Mouse (Mus musculus): ENCODE measurements at regions not wholly inside any gene's neighbourhood (a gene's known extent, or its start where the extent isn't known, plus 50 kb on each side); places are given as distances from the start of the nearest gene placed in this dataset.

DNA sequence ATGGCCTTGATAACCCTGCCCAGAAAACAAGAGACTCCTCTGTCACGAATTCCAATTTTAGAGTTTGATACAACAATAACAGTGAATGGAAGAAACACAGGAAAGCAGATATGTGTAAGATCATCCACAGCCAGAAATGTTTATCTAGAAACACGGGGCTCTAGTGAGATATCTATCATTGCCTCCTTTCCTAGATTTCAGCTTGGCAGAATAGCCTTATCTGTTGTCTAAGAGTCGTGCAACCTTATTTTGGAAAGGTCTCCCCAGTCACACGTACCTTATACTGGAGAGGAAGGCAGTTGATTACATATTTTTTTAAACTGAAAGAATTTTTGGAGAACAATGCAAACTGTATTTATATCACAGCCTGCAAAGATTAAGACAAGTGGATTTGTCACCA is 61.6 kb downstream of the Gm10295 start:
- no peaks in the 10 kb centered on the region for H3K79me2 ChIP-seq (ENCODE audit: control insufficient read depth, insufficient read depth)
- TF ChIP-seq POLR2A (IDR thresholded peaks at IDR 0.05; ENCODE audit: insufficient read length, low read depth) (no peak), MAX (IDR thresholded peaks at IDR 0.05; ENCODE audit: low read depth) (no peak), MYOD1 (IDR thresholded peaks at IDR 0.05; ENCODE audit: control insufficient read depth in 1 of 3, insufficient read length in 2 of 3, low read depth in 2 of 3) (no peak), REST (IDR thresholded peaks at IDR 0.05; ENCODE audit: insufficient read depth, insufficient read length) (no peak), POLR2AphosphoS2 (IDR thresholded peaks at IDR 0.05; ENCODE audit: insufficient read length, low read depth) (no peak), TCF3 (IDR thresholded peaks at IDR 0.05; ENCODE audit: insufficient read length, low read depth) (no peak), SRF (IDR thresholded peaks at IDR 0.05; ENCODE audit: control insufficient read depth, insufficient read length, low read depth) (no peak)
- no peak overlapping the region for H3K4me3 ChIP-seq
- no peaks in the 10 kb centered on the region for H3K27me3 ChIP-seq (ENCODE audit: control insufficient read depth, insufficient read depth, insufficient read length)
- no peaks in the 10 kb centered on the region for H3K36me3 ChIP-seq (ENCODE audit: control insufficient read depth, insufficient read depth)
- H3K4me2 ChIP-seq (ENCODE audit: low read depth): no peak overlapping the region
- H3ac ChIP-seq (ENCODE audit: control insufficient read depth, insufficient read length): no peak overlapping the region

DNA sequence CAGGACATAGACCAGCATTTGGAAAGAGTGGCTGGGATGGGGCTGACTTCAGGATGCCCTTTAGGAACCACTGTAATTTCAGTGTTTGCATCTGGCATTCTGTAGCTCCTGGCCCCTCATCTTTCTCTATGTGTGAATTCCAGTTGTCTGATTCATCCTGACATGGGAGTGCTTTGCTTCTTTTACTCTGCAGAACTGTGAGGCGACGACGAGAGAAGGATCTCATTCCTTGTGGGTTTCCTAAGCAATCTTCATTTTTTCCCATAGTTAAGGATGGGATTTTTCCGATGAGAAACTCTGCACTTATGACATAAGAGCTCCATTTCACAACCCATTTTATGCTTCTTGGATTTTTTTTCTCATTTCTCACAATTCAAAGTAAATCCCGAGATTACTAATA is 62.0 kb downstream of the Gm10295 start:
- no peak overlapping the region for H3ac ChIP-seq (ENCODE audit: control insufficient read depth, insufficient read length)
- H3K27me3 ChIP-seq (ENCODE audit: control insufficient read depth, insufficient read depth, insufficient read length): no peaks in the 10 kb centered on the region
- no peaks in the 10 kb centered on the region for H3K79me2 ChIP-seq (ENCODE audit: control insufficient read depth, insufficient read depth)
- TF ChIP-seq SRF (IDR thresholded peaks at IDR 0.05; ENCODE audit: control insufficient read depth, insufficient read length, low read depth) (no peak), MAX (IDR thresholded peaks at IDR 0.05; ENCODE audit: low read depth) (no peak), MYOD1 (IDR thresholded peaks at IDR 0.05; ENCODE audit: control insufficient read depth in 1 of 3, insufficient read length in 2 of 3, low read depth in 2 of 3) (no peak), POLR2A (IDR thresholded peaks at IDR 0.05; ENCODE audit: insufficient read length, low read depth) (no peak), REST (IDR thresholded peaks at IDR 0.05; ENCODE audit: insufficient read depth, insufficient read length) (no peak), E2F4 (IDR thresholded peaks at IDR 0.05; ENCODE audit: insufficient read depth) (no peak), TCF3 (IDR thresholded peaks at IDR 0.05; ENCODE audit: insufficient read length, low read depth) (no peak), TCF12 (IDR thresholded peaks at IDR 0.05; ENCODE audit: insufficient read depth, poor library complexity, severe bottlenecking) (no peak), USF1 (IDR thresholded peaks at IDR 0.05; ENCODE audit: low read depth) (no peak), POLR2AphosphoS2 (IDR thresholded peaks at IDR 0.05; ENCODE audit: insufficient read length, low read depth) (no peak), MYOG (IDR thresholded peaks at IDR 0.05; ENCODE audit: control insufficient read depth in 1 of 3, insufficient read depth in 1 of 3, insufficient read length in 2 of 3, low read depth in 2 of 3) (no peak), CEBPB (IDR thresholded peaks at IDR 0.05; ENCODE audit: insufficient read depth, poor library complexity, severe bottlenecking) (no peak)
- no peak overlapping the region for H3K4me3 ChIP-seq
- H3K36me3 ChIP-seq (ENCODE audit: control insufficient read depth, insufficient read depth): no peaks in the 10 kb centered on the region
- no peak overlapping the region for H3K4me2 ChIP-seq (ENCODE audit: low read depth)

DNA sequence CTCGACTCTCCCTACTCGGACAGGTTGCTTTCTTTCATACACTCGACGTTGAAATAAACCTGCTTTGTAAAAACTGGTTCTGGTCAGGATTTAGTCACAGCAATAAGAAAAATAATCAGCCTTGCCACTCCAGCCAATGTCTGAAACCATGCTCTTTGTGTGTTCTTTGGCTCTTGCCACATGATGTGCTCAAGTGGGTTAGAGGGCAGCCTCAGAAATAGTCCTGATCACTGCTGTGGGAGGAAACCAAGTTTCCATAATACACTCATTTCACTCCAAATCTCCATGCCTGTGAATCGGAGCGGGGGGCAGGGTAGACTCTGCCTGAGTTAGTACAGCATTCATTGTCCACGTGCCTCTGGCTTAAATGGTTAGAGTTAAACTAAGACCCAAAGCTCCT is 63.8 kb downstream of the Gm10295 start:
- Histone ChIP-seq H3K79me2 (ENCODE audit: control insufficient read depth, insufficient read depth) (no peaks in the 10 kb centered on the region), H3K36me3 (ENCODE audit: control insufficient read depth, insufficient read depth) (no peaks in the 10 kb centered on the region), H3K4me3 (no peak overlapping the region), H3K4me2 (ENCODE audit: low read depth) (no peak overlapping the region), H3ac (ENCODE audit: control insufficient read depth, insufficient read length) (no peak overlapping the region), H3K27me3 (ENCODE audit: control insufficient read depth, insufficient read depth, insufficient read length) (no peaks in the 10 kb centered on the region)
- no peak for TF ChIP-seq MAX (IDR thresholded peaks at IDR 0.05; ENCODE audit: low read depth)
- TF ChIP-seq POLR2AphosphoS2 (IDR thresholded peaks at IDR 0.05; ENCODE audit: insufficient read length, low read depth): no peak
- no peak for TF ChIP-seq USF1 (IDR thresholded peaks at IDR 0.05; ENCODE audit: low read depth)
- no peak for TF ChIP-seq TCF3 (IDR thresholded peaks at IDR 0.05; ENCODE audit: insufficient read length, low read depth)
- no peak for TF ChIP-seq TCF12 (IDR thresholded peaks at IDR 0.05; ENCODE audit: insufficient read depth, poor library complexity, severe bottlenecking)
- no peak for TF ChIP-seq POLR2A (IDR thresholded peaks at IDR 0.05; ENCODE audit: insufficient read length, low read depth)
- TF ChIP-seq SRF (IDR thresholded peaks at IDR 0.05; ENCODE audit: control insufficient read depth, insufficient read length, low read depth): no peak
- no peak for TF ChIP-seq REST (IDR thresholded peaks at IDR 0.05; ENCODE audit: insufficient read depth, insufficient read length)
- TF ChIP-seq CEBPB (IDR thresholded peaks at IDR 0.05; ENCODE audit: insufficient read depth, poor library complexity, severe bottlenecking): no peak

DNA sequence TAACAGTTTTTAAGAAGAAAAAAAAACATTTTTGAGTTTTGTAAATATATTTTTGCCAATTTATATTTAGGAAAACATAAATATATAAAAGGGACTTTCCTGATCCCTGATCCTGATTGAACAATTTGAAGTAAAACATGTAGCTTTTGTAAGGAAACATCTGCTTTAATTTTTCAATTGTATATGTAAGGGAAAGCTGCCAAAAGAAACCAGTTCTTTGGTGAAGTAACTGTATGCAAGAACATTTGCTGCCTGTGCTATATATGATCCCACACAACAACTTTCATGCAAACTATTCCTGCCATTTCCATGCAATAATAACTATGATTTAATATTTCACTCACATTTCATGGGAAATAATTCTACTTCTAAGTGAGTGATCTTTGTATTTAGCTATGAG is 67.0 kb downstream of the Gm10295 start:
- no peak overlapping the region for H3K4me3 ChIP-seq
- H3ac ChIP-seq (ENCODE audit: control insufficient read depth, insufficient read length): no peak overlapping the region
- no peak for TF ChIP-seq POLR2A (IDR thresholded peaks at IDR 0.05; ENCODE audit: insufficient read length, low read depth)
- no peak for TF ChIP-seq MYOG (IDR thresholded peaks at IDR 0.05; ENCODE audit: control insufficient read depth in 1 of 3, insufficient read depth in 1 of 3, insufficient read length in 2 of 3, low read depth in 2 of 3)
- no peak for TF ChIP-seq TCF12 (IDR thresholded peaks at IDR 0.05; ENCODE audit: insufficient read depth, poor library complexity, severe bottlenecking)
- TF ChIP-seq REST (IDR thresholded peaks at IDR 0.05; ENCODE audit: insufficient read depth, insufficient read length): no peak
- no peak for TF ChIP-seq POLR2AphosphoS2 (IDR thresholded peaks at IDR 0.05; ENCODE audit: insufficient read length, low read depth)
- TF ChIP-seq MAX (IDR thresholded peaks at IDR 0.05; ENCODE audit: low read depth): no peak
- TF ChIP-seq USF1 (IDR thresholded peaks at IDR 0.05; ENCODE audit: low read depth): no peak
- no peak for TF ChIP-seq TCF3 (IDR thresholded peaks at IDR 0.05; ENCODE audit: insufficient read length, low read depth)
- no peak for TF ChIP-seq E2F4 (IDR thresholded peaks at IDR 0.05; ENCODE audit: insufficient read depth)
- no peak for TF ChIP-seq CEBPB (IDR thresholded peaks at IDR 0.05; ENCODE audit: insufficient read depth, poor library complexity, severe bottlenecking)
- H3K27me3 ChIP-seq (ENCODE audit: control insufficient read depth, insufficient read depth, insufficient read length): no peaks in the 10 kb centered on the region
- no peaks in the 10 kb centered on the region for H3K36me3 ChIP-seq (ENCODE audit: control insufficient read depth, insufficient read depth)
- no peak overlapping the region for H3K4me2 ChIP-seq (ENCODE audit: low read depth)
- H3K79me2 ChIP-seq (ENCODE audit: control insufficient read depth, insufficient read depth): no peaks in the 10 kb centered on the region

DNA sequence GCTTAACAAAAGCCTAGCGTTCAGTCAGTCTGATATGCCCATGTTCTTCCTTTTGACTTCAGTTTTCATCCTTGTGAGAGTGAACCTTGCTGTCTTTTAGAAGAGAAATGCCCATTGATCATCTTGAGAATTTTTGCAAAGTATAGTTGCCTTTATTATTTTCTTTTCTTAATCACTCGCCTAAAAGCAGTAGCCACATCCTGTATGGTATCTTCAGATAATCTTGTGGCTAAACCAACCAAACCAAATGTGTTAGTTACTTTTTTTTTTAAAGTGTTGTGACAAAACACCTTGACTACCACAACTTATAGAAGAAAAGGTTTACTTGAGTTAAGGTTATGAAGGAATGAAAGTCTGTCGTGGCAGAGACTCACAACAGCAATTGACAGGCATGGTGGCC is 67.9 kb downstream of the Gm10295 start:
- no peak overlapping the region for H3K4me2 ChIP-seq (ENCODE audit: low read depth)
- no peaks in the 10 kb centered on the region for H3K27me3 ChIP-seq (ENCODE audit: control insufficient read depth, insufficient read depth, insufficient read length)
- no peaks in the 10 kb centered on the region for H3K79me2 ChIP-seq (ENCODE audit: control insufficient read depth, insufficient read depth)
- H3K36me3 ChIP-seq (ENCODE audit: control insufficient read depth, insufficient read depth): no peaks in the 10 kb centered on the region
- H3K4me3 ChIP-seq: no peak overlapping the region
- no peak overlapping the region for H3ac ChIP-seq (ENCODE audit: control insufficient read depth, insufficient read length)
- TF ChIP-seq TCF12 (IDR thresholded peaks at IDR 0.05; ENCODE audit: insufficient read depth, poor library complexity, severe bottlenecking): no peak
- no peak for TF ChIP-seq CEBPB (IDR thresholded peaks at IDR 0.05; ENCODE audit: insufficient read depth, poor library complexity, severe bottlenecking)
- TF ChIP-seq REST (IDR thresholded peaks at IDR 0.05; ENCODE audit: insufficient read depth, insufficient read length): no peak
- TF ChIP-seq POLR2AphosphoS2 (IDR thresholded peaks at IDR 0.05; ENCODE audit: insufficient read length, low read depth): no peak
- no peak for TF ChIP-seq MAX (IDR thresholded peaks at IDR 0.05; ENCODE audit: low read depth)
- TF ChIP-seq TCF3 (IDR thresholded peaks at IDR 0.05; ENCODE audit: insufficient read length, low read depth): no peak
- no peak for TF ChIP-seq SRF (IDR thresholded peaks at IDR 0.05; ENCODE audit: control insufficient read depth, insufficient read length, low read depth)
- no peak for TF ChIP-seq POLR2A (IDR thresholded peaks at IDR 0.05; ENCODE audit: insufficient read length, low read depth)
- no peak for TF ChIP-seq MYOG (IDR thresholded peaks at IDR 0.05; ENCODE audit: control insufficient read depth in 1 of 3, insufficient read depth in 1 of 3, insufficient read length in 2 of 3, low read depth in 2 of 3)
- TF ChIP-seq MYOD1 (IDR thresholded peaks at IDR 0.05; ENCODE audit: control insufficient read depth in 1 of 3, insufficient read length in 2 of 3, low read depth in 2 of 3): no peak
- TF ChIP-seq E2F4 (IDR thresholded peaks at IDR 0.05; ENCODE audit: insufficient read depth): no peak
- TF ChIP-seq USF1 (IDR thresholded peaks at IDR 0.05; ENCODE audit: low read depth): no peak
